Mouse (Mus musculus) adrenal gland, postnatal 36 days (tissue): ENCODE measurements around the gene Spint2. TPM values are rescaled to one million over a fixed set of nuclear protein-coding genes. Genes with fewer than 3 reads are reported as not detected.

Experiments used
- DNase-seq, 2 experiments: peaks; one replicate each; pipeline ENCODE4 v3.0.0; 2021; ENCODE audit warnings: mixed read lengths in 1 of 2
- long read RNA-seq, 2 experiments: library from polyadenylated mRNA; stranded (forward); transcript quantifications; one replicate each; pipeline ENCODE4 v2.0.0; 2021; ENCODE audit warnings: borderline sequencing depth in 2 of 2
- total RNA-seq, 2 experiments: library from RNA; stranded (reverse); gene quantifications; 2 replicates each; pipeline ENCODE4 v1.2.3; 2021

Spint2 gene
- 10 to 100 TPM; 28.7 to 48.2 TPM for total RNA-seq
- long read RNA-seq, experiment 1, transcript Spint2-202 (6 exons, 1,211 nt) = major isoform, 59 of 66 reads
- long read RNA-seq, experiment 1, partial matches to known transcripts = 3 of 66 reads
- long read RNA-seq, experiment 1, other reads (novel, unspliced or antisense) = 3 of 66 reads
- long read RNA-seq, experiment 2, transcript Spint2-202 (6 exons, 1,211 nt) = major isoform, 26 of 33 reads
- long read RNA-seq, experiment 2, partial matches to known transcripts = 1 of 33 reads
- long read RNA-seq, experiment 2, other reads (novel, unspliced or antisense) = 4 of 33 reads

DNA sequence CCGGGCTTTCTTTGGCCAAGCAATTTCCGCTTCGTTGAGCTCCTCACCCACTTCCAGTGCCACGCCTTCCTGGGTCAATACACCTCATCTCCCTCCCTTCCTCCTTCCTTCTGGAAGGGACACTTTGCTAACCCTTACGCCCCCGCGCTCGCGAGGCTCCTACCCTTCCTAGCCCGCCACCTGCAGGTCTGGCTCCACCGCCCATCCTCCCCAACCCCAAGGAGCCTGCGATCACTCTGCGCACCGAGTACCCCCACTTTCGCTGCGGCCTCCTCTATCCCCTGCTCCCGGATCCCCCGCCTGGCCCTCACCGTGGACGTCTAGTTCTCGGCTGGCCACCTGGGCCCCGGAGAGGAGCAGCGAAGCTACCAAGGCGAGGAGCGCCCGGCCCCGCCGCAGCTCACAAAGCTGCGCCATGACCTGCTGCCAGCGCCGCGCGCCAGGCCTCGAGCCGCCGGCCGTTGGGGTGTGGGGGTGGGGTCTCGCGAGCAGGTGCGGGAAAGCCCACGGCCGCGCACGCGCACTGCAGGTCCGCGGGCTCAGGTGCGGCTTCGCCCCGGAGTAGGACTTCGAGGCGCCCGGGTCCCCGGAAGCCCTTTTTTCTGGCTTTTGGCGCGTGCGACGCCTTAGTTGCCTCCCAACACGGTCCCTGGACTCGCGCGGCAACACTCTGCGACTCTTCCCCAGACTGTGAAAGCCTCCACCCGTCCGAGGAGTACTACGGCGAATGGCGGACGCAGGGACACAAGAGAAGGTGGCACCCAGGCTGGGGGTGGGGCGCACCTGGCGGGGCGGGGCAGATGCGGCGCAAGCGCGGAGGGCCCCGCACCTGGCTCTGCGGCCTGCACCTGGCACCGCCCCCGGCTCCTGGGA lies at the start of gene Spint2:
Gene Spint2, minus strand, starts transcription at position 712 of the 873 bp plus-strand sequence.
- peak; percentile 42 to 85 for DNase-seq

GRCm38 (mm10) chr7:29328984-29329383 lies 47.3 kb upstream of the Spint2 start:
- no peak for DNase-seq

GRCm38 (mm10) chr7:29327087-29327486 lies 45.4 kb upstream of the Spint2 start:
- no peak for DNase-seq

- no peak for DNase-seq
Measured at GRCm38 (mm10) chr7:29319337-29320307, 37.9 kb upstream of the Spint2 start.

DNA sequence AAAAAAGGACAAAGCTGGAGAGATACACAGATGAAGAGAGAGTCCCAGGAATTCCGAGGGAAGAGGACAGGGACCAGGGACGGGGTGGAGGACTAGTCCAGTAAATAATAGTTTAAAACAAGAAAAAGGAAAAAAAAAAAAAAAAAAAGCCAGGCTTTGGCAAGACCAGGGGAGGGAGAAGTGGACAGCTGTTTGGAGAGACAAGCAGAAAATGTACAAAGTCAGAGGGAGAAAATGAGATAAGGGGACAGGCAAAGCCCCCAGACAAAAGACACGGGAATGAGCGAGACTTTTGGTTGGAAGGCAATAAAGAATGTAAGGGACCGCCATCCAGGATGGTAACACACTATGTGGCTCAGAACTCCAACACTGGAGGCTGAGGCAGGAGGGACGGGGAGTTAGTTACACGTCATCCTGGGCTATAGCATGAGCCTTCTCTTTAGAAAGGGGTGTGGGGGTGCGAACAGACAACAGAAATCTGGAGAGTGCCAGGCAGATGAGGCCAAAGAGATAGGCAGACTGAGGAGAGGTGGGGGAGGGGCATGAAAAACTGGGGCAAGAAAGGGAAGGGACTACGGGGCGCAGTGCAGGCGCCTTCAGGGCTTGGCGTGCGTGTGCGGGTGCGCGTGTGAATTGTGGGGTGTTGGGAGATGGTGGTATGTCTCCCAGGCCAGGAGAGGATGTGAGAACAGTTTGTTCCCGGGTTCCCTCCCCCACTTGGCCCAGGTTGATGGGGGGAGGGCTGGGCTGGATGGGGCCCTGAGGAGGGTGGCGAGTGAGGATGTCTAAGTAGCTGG lies 36.6 kb upstream of the Spint2 start:
- DNase-seq = no peak

- DNase-seq = no peak
Measured at GRCm38 (mm10) chr7:29317558-29317957, 35.8 kb upstream of the Spint2 start.

- DNase-seq = peak in 1 of 2 experiments; percentile 21
Measured at GRCm38 (mm10) chr7:29316976-29317375, 35.3 kb upstream of the Spint2 start.

DNA sequence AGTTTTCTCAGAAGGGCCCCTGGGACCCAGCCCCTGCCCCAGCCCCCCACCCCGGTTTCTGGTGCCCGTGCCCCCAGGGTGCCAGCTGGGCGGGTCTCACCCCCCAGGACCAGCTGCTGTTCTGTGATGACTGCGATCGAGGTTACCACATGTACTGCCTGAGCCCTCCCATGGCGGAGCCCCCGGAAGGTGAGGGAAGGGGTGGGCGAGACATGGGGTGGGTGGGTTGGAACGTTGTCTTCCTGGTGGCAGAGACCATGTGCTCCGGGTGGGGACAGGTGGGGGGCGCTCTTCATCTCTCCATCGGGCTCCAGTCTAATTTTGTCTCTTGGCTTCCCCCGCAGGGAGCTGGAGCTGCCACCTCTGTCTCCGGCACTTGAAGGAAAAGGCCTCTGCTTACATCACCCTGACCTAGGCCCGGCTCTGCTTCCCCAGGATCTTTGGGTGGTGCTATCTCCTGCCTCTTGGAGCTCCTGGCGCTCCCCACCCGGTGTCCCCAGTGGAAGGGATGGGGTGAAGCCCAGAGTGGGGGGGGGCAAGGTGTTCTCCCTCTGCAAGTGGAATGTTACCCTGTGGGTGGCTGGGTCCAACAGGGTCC lies 34.5 kb upstream of the Spint2 start:
- DNase-seq = no peak

GRCm38 (mm10) chr7:29314844-29315628 lies 33.3 kb upstream of the Spint2 start:
- DNase-seq = no peak

DNA sequence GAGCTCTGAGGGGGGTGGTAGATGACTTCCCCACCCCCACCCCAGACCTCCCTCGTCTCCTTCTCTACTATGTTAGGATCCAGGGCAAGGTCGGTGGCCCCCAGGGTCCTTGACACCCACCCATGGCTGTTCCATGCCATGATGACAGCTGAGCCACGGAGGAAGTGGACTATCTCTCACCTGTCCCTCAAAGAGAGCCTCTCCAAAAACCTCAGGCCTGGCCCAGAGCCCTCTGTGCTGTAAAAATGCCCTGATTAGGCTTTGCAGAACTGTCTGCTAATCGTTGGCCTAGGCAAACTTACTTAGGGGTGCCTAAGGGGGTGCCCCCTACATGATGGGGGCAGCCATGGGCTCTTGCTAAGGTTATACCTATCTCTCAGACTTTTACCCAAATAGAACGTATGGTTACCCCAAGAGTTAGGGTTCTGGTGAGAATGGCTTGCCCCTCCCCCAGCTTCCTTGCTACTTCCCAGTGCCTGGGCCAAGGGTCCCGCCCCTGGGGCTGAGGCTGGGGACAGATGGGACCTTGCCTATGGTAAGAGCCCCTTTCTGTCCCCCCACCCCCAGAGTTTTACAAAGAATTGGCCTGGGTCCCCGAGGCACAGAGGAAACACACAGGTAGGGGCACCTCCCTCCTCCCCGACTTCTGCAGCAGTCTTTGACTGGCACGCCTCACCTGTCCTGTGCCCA lies 32.0 kb upstream of the Spint2 start:
- no peak for DNase-seq

GRCm38 (mm10) chr7:29313051-29313450 lies 31.3 kb upstream of the Spint2 start:
- no peak for DNase-seq

- DNase-seq = no peak
Measured at GRCm38 (mm10) chr7:29309749-29310148, 28.0 kb upstream of the Spint2 start.

GRCm38 (mm10) chr7:29309221-29309721 lies 27.6 kb upstream of the Spint2 start:
- DNase-seq = peak; percentile 64 to 69

GRCm38 (mm10) chr7:29307350-29308104 lies 25.8 kb upstream of the Spint2 start:
- DNase-seq = peak; percentile 95

DNA sequence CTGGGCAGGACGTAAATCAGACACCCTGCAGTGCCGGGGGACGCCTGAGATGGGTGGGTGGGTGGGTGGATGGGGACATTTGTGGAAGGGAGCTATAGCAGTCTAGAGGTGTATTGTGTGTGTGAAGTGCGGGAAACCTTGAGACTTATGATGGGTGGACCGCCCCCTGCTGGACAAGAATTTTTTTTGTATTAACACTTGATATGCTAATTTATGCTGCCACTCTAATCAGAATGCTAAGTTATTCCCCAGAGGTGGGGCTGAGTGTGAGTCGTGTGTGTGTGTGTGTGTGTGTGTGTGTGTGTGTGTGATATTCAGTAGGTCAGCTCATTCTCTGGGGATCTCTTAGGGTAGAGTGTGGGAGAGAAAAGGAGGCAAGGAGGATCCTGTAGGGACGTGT lies 24.9 kb upstream of the Spint2 start:
- DNase-seq = no peak

DNA sequence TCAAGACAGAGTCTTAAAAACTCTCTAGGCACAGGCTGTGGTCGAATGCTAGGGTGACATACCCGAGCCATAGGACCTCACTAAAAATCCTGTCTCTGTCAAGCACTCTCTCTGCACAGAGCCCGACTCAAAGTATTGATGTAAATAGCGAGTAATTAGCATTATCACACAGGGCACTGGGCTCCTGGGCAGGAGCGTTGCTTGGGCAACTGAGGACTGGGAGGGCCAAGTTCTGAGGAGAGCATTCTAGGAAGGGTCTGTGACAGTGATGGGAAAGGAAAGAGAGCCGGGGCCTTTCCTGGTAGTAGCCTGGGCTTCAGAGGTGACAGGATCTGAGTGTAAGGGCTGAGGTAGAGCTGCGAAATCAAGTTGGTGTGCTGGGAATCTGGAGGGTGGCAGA lies 24.4 kb upstream of the Spint2 start:
- DNase-seq = no peak

- no peak for DNase-seq
Measured at GRCm38 (mm10) chr7:29305263-29305988, 23.7 kb upstream of the Spint2 start.
